Comparison of ENCODE assay signal across 8 mouse cellular contexts in genomic region chr2:121102051-121102450, GRCm38 (mm10). TPM values are rescaled to one million over a fixed set of nuclear protein-coding genes. Genes with fewer than 3 reads are reported as not detected.
DNase-seq lines count a peak whose midpoint lies in the region; ATAC-seq lines count a peak whose summit lies in the region.

No protein-coding gene starts in this region.

- ATAC-seq in cerebellum, adult (ENCODE audit: insufficient number of reproducible peaks, low FRiP score, low TSS enrichment): peak; percentile 79
- ATAC-seq in frontal cortex, adult (ENCODE audit: low TSS enrichment): peak; percentile 96

- intact Hi-C loops in left cerebral cortex, postnatal 25 days (cut with DNase I): loop anchor here (1.0 kb wide), 1 partner anchor 61 kb away; no protein-coding TSS in a partner anchor

- DNase-seq in urinary bladder, postnatal 25 days (ENCODE audit: low spot score): peak; percentile 27
- DNase-seq in urinary bladder, postnatal 4 days (ENCODE audit: low spot score in 2 of 2): no peak
- peak; percentile 73 for DNase-seq in kidney, adult 18-20 months
- peak; percentile 77 to 88 for DNase-seq in left cerebral cortex, postnatal 25 days (ENCODE audit: low spot score in 2 of 2)
- DNase-seq in natural killer cell, adult 2 months (ENCODE audit: low spot score in 2 of 2): peak; percentile 8 to 37
- peak; percentile 73 for DNase-seq in thymus, postnatal 14 days

RNA-seq across cellular contexts. Expression of gene Tgm7, which starts 7.5 kb away (rescaled TPM):
- total RNA-seq in left cerebral cortex, postnatal 25 days (2021): under 1 TPM in 1 of 2 experiments, not detected in 1; 0.16 TPM

RNA-seq across cellular contexts. Expression of gene Tgm5, which starts 16.4 kb away (rescaled TPM):
- total RNA-seq in left cerebral cortex, postnatal 25 days (2021): not detected

RNA-seq across cellular contexts. Expression of gene Adal, which starts 38.2 kb away (rescaled TPM):
- total RNA-seq in left cerebral cortex, postnatal 25 days (2021): 10 to 100 TPM; 20.0 to 22.1 TPM

RNA-seq across cellular contexts. Expression of gene Lcmt2, which starts 38.4 kb away (rescaled TPM):
- 1 to 10 TPM; 7.9 to 8.1 TPM for total RNA-seq in left cerebral cortex, postnatal 25 days (2021)

Comparison
In these comparisons a context has a peak if more than half of its experiments do, and no peak if none do; other contexts are left out.
1. DNase-seq: peak in urinary bladder, postnatal 25 days (single experiment), kidney, adult 18-20 months (single experiment), left cerebral cortex, postnatal 25 days (2 of 2), natural killer cell, adult 2 months (2 of 2) and thymus, postnatal 14 days (single experiment); none in urinary bladder, postnatal 4 days (0 of 2).